Mouse (Mus musculus): ENCODE results near the gene Specc1. TPM values are rescaled to one million over a fixed set of nuclear protein-coding genes. Genes with fewer than 3 reads are reported as not detected.

Gene Specc1
- total RNA-seq, 2 experiments from 2014 or later, result 243 to 459 TPM

- ATAC-seq (replicated peaks; ENCODE audit: low FRiP score, poor library complexity, severe bottlenecking), result no peak
Measured at GRCm38 (mm10) chr11:62010625-62011231, 54.2 kb downstream of the Specc1 start.

- ATAC-seq (replicated peaks; ENCODE audit: low FRiP score, poor library complexity, severe bottlenecking), result no peak
Measured at GRCm38 (mm10) chr11:62012039-62012438, 55.5 kb downstream of the Specc1 start.

GRCm38 (mm10) chr11:62013449-62013848, 56.9 kb downstream of the Specc1 start:
- no peak for ATAC-seq (replicated peaks; ENCODE audit: low FRiP score, poor library complexity, severe bottlenecking)

GRCm38 (mm10) chr11:62015071-62015654, 58.6 kb downstream of the Specc1 start:
- no peak for ATAC-seq (replicated peaks; ENCODE audit: low FRiP score, poor library complexity, severe bottlenecking)

GRCm38 (mm10) chr11:62016985-62017384, 60.4 kb downstream of the Specc1 start:
- no peak for ATAC-seq (replicated peaks; ENCODE audit: low FRiP score, poor library complexity, severe bottlenecking)

- ATAC-seq (replicated peaks; ENCODE audit: low FRiP score, poor library complexity, severe bottlenecking), result no peak
Measured at GRCm38 (mm10) chr11:62018315-62019205, 62.0 kb downstream of the Specc1 start.

- no peak for ATAC-seq (replicated peaks; ENCODE audit: low FRiP score, poor library complexity, severe bottlenecking)
Measured at GRCm38 (mm10) chr11:62019857-62020256, 63.3 kb downstream of the Specc1 start.

- no peak for ATAC-seq (replicated peaks; ENCODE audit: low FRiP score, poor library complexity, severe bottlenecking)
Measured at GRCm38 (mm10) chr11:62020898-62021297, 64.3 kb downstream of the Specc1 start.

GRCm38 (mm10) chr11:62022105-62022504, 65.5 kb downstream of the Specc1 start:
- no peak for ATAC-seq (replicated peaks; ENCODE audit: low FRiP score, poor library complexity, severe bottlenecking)

- no peak for ATAC-seq (replicated peaks; ENCODE audit: low FRiP score, poor library complexity, severe bottlenecking)
Measured at GRCm38 (mm10) chr11:62022718-62023493, 66.3 kb downstream of the Specc1 start.

GRCm38 (mm10) chr11:62023494-62024233, 67.1 kb downstream of the Specc1 start:
- no peak for ATAC-seq (replicated peaks; ENCODE audit: low FRiP score, poor library complexity, severe bottlenecking)

GRCm38 (mm10) chr11:62024234-62024601, 67.7 kb downstream of the Specc1 start:
- no peak for ATAC-seq (replicated peaks; ENCODE audit: low FRiP score, poor library complexity, severe bottlenecking)

GRCm38 (mm10) chr11:62024952-62025351, 68.4 kb downstream of the Specc1 start:
- ATAC-seq (replicated peaks; ENCODE audit: low FRiP score, poor library complexity, severe bottlenecking), result no peak

- no peak for ATAC-seq (replicated peaks; ENCODE audit: low FRiP score, poor library complexity, severe bottlenecking)
Measured at GRCm38 (mm10) chr11:62025770-62026169, 69.2 kb downstream of the Specc1 start.

- ATAC-seq (replicated peaks; ENCODE audit: low FRiP score, poor library complexity, severe bottlenecking), result no peak
Measured at GRCm38 (mm10) chr11:62026345-62026815, 69.8 kb downstream of the Specc1 start.

GRCm38 (mm10) chr11:62027271-62027670, 70.7 kb downstream of the Specc1 start:
- no peak for ATAC-seq (replicated peaks; ENCODE audit: low FRiP score, poor library complexity, severe bottlenecking)

GRCm38 (mm10) chr11:62027705-62028104, 71.1 kb downstream of the Specc1 start:
- no peak for ATAC-seq (replicated peaks; ENCODE audit: low FRiP score, poor library complexity, severe bottlenecking)

GRCm38 (mm10) chr11:62029171-62029570, 72.6 kb downstream of the Specc1 start:
- no peak for ATAC-seq (replicated peaks; ENCODE audit: low FRiP score, poor library complexity, severe bottlenecking)

GRCm38 (mm10) chr11:62034564-62034963, 78.0 kb downstream of the Specc1 start:
- ATAC-seq (replicated peaks; ENCODE audit: low FRiP score, poor library complexity, severe bottlenecking), result no peak
